Mouse (Mus musculus): Measurements from ENCODE around the gene Rpl18. TPM values are rescaled to one million over a fixed set of nuclear protein-coding genes. Genes with fewer than 3 reads are reported as not detected.

The Rpl18 gene
- polyA plus RNA-seq, 1 experiment from 2014 or later = 743 TPM

DNA sequence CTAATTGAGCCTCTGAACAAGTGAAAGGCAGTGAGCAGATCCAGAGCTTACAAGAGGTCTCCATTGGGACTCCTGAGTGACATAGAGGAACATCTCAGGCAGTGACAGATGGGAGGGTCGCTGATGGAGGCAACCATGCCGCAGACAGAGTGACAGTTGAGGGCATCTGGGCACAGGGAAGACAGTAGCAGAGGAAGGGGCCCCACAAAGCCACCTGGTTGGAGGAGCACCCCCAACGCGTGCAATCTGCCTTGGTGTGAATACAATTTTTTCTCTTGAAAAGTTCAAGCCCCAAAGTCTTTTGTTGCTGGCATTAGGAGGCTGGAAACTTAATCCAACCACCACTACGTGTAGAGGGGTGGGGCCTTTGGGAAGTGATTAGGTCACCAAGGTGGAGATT, 44.9 kb downstream of the Rpl18 start:
- no peak for ATAC-seq (ENCODE audit: insufficient number of reproducible peaks, insufficient read depth, low FRiP score, low read depth)
- Histone ChIP-seq H3K4me2 (ENCODE audit: low read length) (no peak overlapping the region), H3K27ac (replicated peaks in 1 of 2; ENCODE audit: control insufficient read depth in 1 of 2, insufficient read depth in 1 of 2, low read depth in 2 of 2, low read length in 2 of 2) (no peak overlapping the region), H3K9ac (ENCODE audit: low read length) (no peak overlapping the region), H3K36me3 (ENCODE audit: control insufficient read depth, insufficient read depth, low read length) (no peaks in the 10 kb centered on the region), H3K9me3 (ENCODE audit: control insufficient read depth, low read length) (no peaks in the 10 kb centered on the region), H3K4me1 (ENCODE audit: control insufficient read depth in 2 of 2, insufficient read depth in 2 of 2, low read length in 2 of 2) (no peaks in the 10 kb centered on the region), H3K4me3 (ENCODE audit: control insufficient read depth in 1 of 2, insufficient read depth in 1 of 2, low read depth in 1 of 2, low read length in 2 of 2) (no peak overlapping the region), H3K27me3 (ENCODE audit: control insufficient read depth, insufficient read depth, low read length) (peaks cover 37% of the 10 kb centered on the region)
- WGBS = 71% methylated on average over 5 of the region's 5 CpGs

DNA sequence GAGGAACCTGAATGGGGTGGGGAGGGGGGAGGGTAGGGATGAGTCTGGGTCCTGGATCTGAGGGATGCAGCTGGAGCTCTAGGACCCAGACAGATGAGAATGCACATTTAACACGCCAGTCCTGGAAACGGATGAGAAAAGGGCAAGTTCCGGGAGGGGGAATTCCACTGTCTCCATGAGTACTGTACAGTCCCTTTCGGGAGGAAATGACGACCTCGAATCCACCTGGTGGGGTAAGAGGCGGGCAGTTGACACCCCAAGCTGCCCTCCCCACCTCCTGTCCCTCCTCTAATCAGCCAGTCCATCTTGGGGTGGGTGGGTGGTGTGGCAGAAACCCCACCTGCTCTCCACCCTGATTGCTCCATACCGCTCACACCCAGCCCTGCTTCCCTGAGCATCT, 50.7 kb downstream of the Rpl18 start:
- Histone ChIP-seq H3K9me3 (ENCODE audit: control insufficient read depth, low read length) (peaks cover 3% of the 10 kb centered on the region; the same call in 1 of the 2 replicates), H3K9ac (ENCODE audit: low read length) (no peak overlapping the region), H3K4me1 (ENCODE audit: control insufficient read depth in 2 of 2, insufficient read depth in 2 of 2, low read length in 2 of 2) (no peaks in the 10 kb centered on the region), H3K36me3 (ENCODE audit: control insufficient read depth, insufficient read depth, low read length) (no peaks in the 10 kb centered on the region), H3K4me3 (ENCODE audit: control insufficient read depth in 1 of 2, insufficient read depth in 1 of 2, low read depth in 1 of 2, low read length in 2 of 2) (no peak overlapping the region), H3K27ac (replicated peaks in 1 of 2; ENCODE audit: control insufficient read depth in 1 of 2, insufficient read depth in 1 of 2, low read depth in 2 of 2, low read length in 2 of 2) (no peak overlapping the region), H3K27me3 (ENCODE audit: control insufficient read depth, insufficient read depth, low read length) (peaks cover 5% of the 10 kb centered on the region; the same call in 1 of the 2 replicates), H3K4me2 (ENCODE audit: low read length) (no peak overlapping the region)
- ATAC-seq (ENCODE audit: insufficient number of reproducible peaks, insufficient read depth, low FRiP score, low read depth) = no peak
- 51% methylated on average over 7 of the region's 8 CpGs for WGBS

DNA sequence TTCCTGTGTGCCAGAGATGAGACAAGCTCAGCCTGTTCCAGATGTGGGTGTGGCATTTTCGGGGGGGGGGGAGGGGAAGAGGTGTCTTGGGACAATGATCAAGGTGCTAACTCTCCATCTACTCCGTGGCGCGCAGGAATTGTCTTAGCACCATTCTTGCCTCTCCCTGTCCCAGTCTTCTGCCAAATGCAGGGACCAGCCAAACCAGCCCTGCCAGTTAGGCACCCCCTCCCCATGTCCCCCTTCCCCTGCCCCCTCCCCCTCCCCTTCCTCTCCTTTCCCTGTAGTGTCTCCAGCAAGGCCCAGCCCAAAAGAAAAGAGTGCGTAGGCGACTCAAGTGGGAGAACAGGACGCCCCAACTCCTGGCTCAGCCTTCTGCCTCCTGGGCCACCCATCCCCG, 51.5 kb downstream of the Rpl18 start:
- no peaks in the 10 kb centered on the region for H3K36me3 ChIP-seq (ENCODE audit: control insufficient read depth, insufficient read depth, low read length)
- 47% methylated on average over 8 of the region's 8 CpGs for WGBS
- ATAC-seq (ENCODE audit: insufficient number of reproducible peaks, insufficient read depth, low FRiP score, low read depth) = no peak
- no peaks in the 10 kb centered on the region for H3K4me1 ChIP-seq (ENCODE audit: control insufficient read depth in 2 of 2, insufficient read depth in 2 of 2, low read length in 2 of 2)
- no peak overlapping the region for H3K9ac ChIP-seq (ENCODE audit: low read length)
- H3K27me3 ChIP-seq (ENCODE audit: control insufficient read depth, insufficient read depth, low read length) = 0 out of 2 replicates have a peak, but pooled peaks cover 5% of the 10 kb centered on the region
- H3K27ac ChIP-seq (replicated peaks in 1 of 2; ENCODE audit: control insufficient read depth in 1 of 2, insufficient read depth in 1 of 2, low read depth in 2 of 2, low read length in 2 of 2) = no peak overlapping the region
- H3K9me3 ChIP-seq (ENCODE audit: control insufficient read depth, low read length) = peaks cover 3% of the 10 kb centered on the region; the same call in 1 of the 2 replicates
- no peak overlapping the region for H3K4me2 ChIP-seq (ENCODE audit: low read length)
- no peak overlapping the region for H3K4me3 ChIP-seq (ENCODE audit: control insufficient read depth in 1 of 2, insufficient read depth in 1 of 2, low read depth in 1 of 2, low read length in 2 of 2)

DNA sequence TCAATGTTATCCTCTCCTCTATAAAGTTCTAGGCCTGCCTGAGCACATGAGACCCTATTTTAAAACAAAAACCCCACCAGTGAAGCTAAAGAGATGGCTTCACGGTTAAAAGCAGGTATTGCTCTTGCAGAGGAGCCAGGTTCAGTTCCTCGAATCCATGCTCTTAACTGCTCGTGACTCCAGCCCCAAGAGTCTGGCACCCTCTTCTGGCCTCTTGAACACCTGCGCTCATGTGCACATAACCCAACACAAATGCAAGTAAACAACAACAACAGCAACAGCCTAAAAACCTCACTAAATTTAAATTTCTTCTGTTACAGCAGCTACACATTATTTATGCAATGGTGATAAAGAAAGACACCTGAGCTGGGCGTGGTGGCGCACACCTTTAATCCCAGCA, 52.2 kb downstream of the Rpl18 start:
- Histone ChIP-seq H3K9ac (ENCODE audit: low read length) (no peak overlapping the region), H3K4me1 (ENCODE audit: control insufficient read depth in 2 of 2, insufficient read depth in 2 of 2, low read length in 2 of 2) (no peaks in the 10 kb centered on the region), H3K36me3 (ENCODE audit: control insufficient read depth, insufficient read depth, low read length) (no peaks in the 10 kb centered on the region), H3K4me3 (ENCODE audit: control insufficient read depth in 1 of 2, insufficient read depth in 1 of 2, low read depth in 1 of 2, low read length in 2 of 2) (no peak overlapping the region), H3K4me2 (ENCODE audit: low read length) (no peak overlapping the region), H3K27me3 (ENCODE audit: control insufficient read depth, insufficient read depth, low read length) (0 out of 2 replicates have a peak, but pooled peaks cover 5% of the 10 kb centered on the region), H3K27ac (replicated peaks in 1 of 2; ENCODE audit: control insufficient read depth in 1 of 2, insufficient read depth in 1 of 2, low read depth in 2 of 2, low read length in 2 of 2) (no peak overlapping the region), H3K9me3 (ENCODE audit: control insufficient read depth, low read length) (peaks cover 3% of the 10 kb centered on the region; the same call in 1 of the 2 replicates)
- WGBS = 90% methylated on average over 6 of the region's 6 CpGs
- no peak for ATAC-seq (ENCODE audit: insufficient number of reproducible peaks, insufficient read depth, low FRiP score, low read depth)

Other genes starting within 250 kb of the Rpl18 start
- gene Bax, start 248.6 kb upstream of the Rpl18 start, polyA plus RNA-seq (2014; fragmentation: Nextera tagmentation; extraction: Ambion mirVana) = 89.9 and 102 TPM in 2 replicates
- 0.42 and 0.71 TPM in 2 replicates for gene Tulp2, start 233.6 kb upstream of the Rpl18 start, polyA plus RNA-seq (2014; fragmentation: Nextera tagmentation; extraction: Ambion mirVana)
- gene Gm45808, start 228.6 kb upstream of the Rpl18 start, polyA plus RNA-seq (2014; fragmentation: Nextera tagmentation; extraction: Ambion mirVana) = not detected in 2 replicates
- 5.2 and 5.7 TPM in 2 replicates for gene Dhdh, start 226.7 kb upstream of the Rpl18 start, polyA plus RNA-seq (2014; fragmentation: Nextera tagmentation; extraction: Ambion mirVana)
- 159 and 160 TPM in 2 replicates for gene Nucb1, start 205.1 kb upstream of the Rpl18 start, polyA plus RNA-seq (2014; fragmentation: Nextera tagmentation; extraction: Ambion mirVana)
- 20.5 and 23.3 TPM in 2 replicates for gene Ppp1r15a, start 189.2 kb upstream of the Rpl18 start, polyA plus RNA-seq (2014; fragmentation: Nextera tagmentation; extraction: Ambion mirVana)
- 0.80 and 1.2 TPM in 2 replicates for gene Plekha4, start 189.1 kb upstream of the Rpl18 start, polyA plus RNA-seq (2014; fragmentation: Nextera tagmentation; extraction: Ambion mirVana)
- gene Hsd17b14, start 160.6 kb upstream of the Rpl18 start, polyA plus RNA-seq (2014; fragmentation: Nextera tagmentation; extraction: Ambion mirVana) = 0.20 and 0.26 TPM in 2 replicates
- gene Bcat2, start 145.3 kb upstream of the Rpl18 start, polyA plus RNA-seq (2014; fragmentation: Nextera tagmentation; extraction: Ambion mirVana) = 66.0 and 72.0 TPM in 2 replicates
- gene Fgf21, start 100.0 kb upstream of the Rpl18 start, polyA plus RNA-seq (2014; fragmentation: Nextera tagmentation; extraction: Ambion mirVana) = not detected in 2 replicates
- gene Fut1, start 98.2 kb upstream of the Rpl18 start, polyA plus RNA-seq (2014; fragmentation: Nextera tagmentation; extraction: Ambion mirVana) = 0.07 TPM in 1 of 2 replicates, not detected in the other
- 0.23 and 0.41 TPM in 2 replicates for gene Izumo1, start 93.6 kb upstream of the Rpl18 start, polyA plus RNA-seq (2014; fragmentation: Nextera tagmentation; extraction: Ambion mirVana)
- 22.4 and 24.3 TPM in 2 replicates for gene Rasip1, start 88.0 kb upstream of the Rpl18 start, polyA plus RNA-seq (2014; fragmentation: Nextera tagmentation; extraction: Ambion mirVana)
- 6.2 and 7.6 TPM in 2 replicates for gene Mamstr, start 75.5 kb upstream of the Rpl18 start, polyA plus RNA-seq (2014; fragmentation: Nextera tagmentation; extraction: Ambion mirVana)
- 2.4 and 2.7 TPM in 2 replicates for gene Fut2, start 49.1 kb upstream of the Rpl18 start, polyA plus RNA-seq (2014; fragmentation: Nextera tagmentation; extraction: Ambion mirVana)
- gene Ntn5, start 31.4 kb upstream of the Rpl18 start, polyA plus RNA-seq (2014; fragmentation: Nextera tagmentation; extraction: Ambion mirVana) = not detected in 2 replicates
- gene Sec1, start 21.1 kb upstream of the Rpl18 start, polyA plus RNA-seq (2014; fragmentation: Nextera tagmentation; extraction: Ambion mirVana) = 0.28 and 0.41 TPM in 2 replicates
- gene Car11, start 15.6 kb upstream of the Rpl18 start, polyA plus RNA-seq (2014; fragmentation: Nextera tagmentation; extraction: Ambion mirVana) = 6.8 and 8.0 TPM in 2 replicates
- 4.5 and 7.3 TPM in 2 replicates for gene Dbp, start 10.4 kb upstream of the Rpl18 start, polyA plus RNA-seq (2014; fragmentation: Nextera tagmentation; extraction: Ambion mirVana)
- gene Sphk2, start 2.5 kb downstream of the Rpl18 start, polyA plus RNA-seq (2014; fragmentation: Nextera tagmentation; extraction: Ambion mirVana) = 11.9 and 12.5 TPM in 2 replicates
- 0.16 and 0.31 TPM in 2 replicates for gene Fam83e, start 5.8 kb downstream of the Rpl18 start, polyA plus RNA-seq (2014; fragmentation: Nextera tagmentation; extraction: Ambion mirVana)
- gene Spaca4, start 10.4 kb downstream of the Rpl18 start, polyA plus RNA-seq (2014; fragmentation: Nextera tagmentation; extraction: Ambion mirVana) = not detected in 2 replicates
- 0.31 and 1.1 TPM in 2 replicates for gene Lmtk3, start 68.3 kb downstream of the Rpl18 start, polyA plus RNA-seq (2014; fragmentation: Nextera tagmentation; extraction: Ambion mirVana)
- 0.30 and 0.81 TPM in 2 replicates for gene Sult2b1, start 69.2 kb downstream of the Rpl18 start, polyA plus RNA-seq (2014; fragmentation: Nextera tagmentation; extraction: Ambion mirVana)
- gene Cyth2, start 99.1 kb downstream of the Rpl18 start, polyA plus RNA-seq (2014; fragmentation: Nextera tagmentation; extraction: Ambion mirVana) = 88.6 and 89.7 TPM in 2 replicates
- 0.26 and 0.78 TPM in 2 replicates for gene Kcnj14, start 109.3 kb downstream of the Rpl18 start, polyA plus RNA-seq (2014; fragmentation: Nextera tagmentation; extraction: Ambion mirVana)
- gene Grwd1, start 115.5 kb downstream of the Rpl18 start, polyA plus RNA-seq (2014; fragmentation: Nextera tagmentation; extraction: Ambion mirVana) = 33.5 and 36.2 TPM in 2 replicates
- 85.7 and 125 TPM in 2 replicates for gene Kdelr1, start 157.3 kb downstream of the Rpl18 start, polyA plus RNA-seq (2014; fragmentation: Nextera tagmentation; extraction: Ambion mirVana)
- 0.12 and 0.15 TPM in 2 replicates for gene Grin2d, start 162.9 kb downstream of the Rpl18 start, polyA plus RNA-seq (2014; fragmentation: Nextera tagmentation; extraction: Ambion mirVana)
- 0.86 and 1.5 TPM in 2 replicates for gene Syngr4, start 181.3 kb downstream of the Rpl18 start, polyA plus RNA-seq (2014; fragmentation: Nextera tagmentation; extraction: Ambion mirVana)
- gene Tmem143, start 181.5 kb downstream of the Rpl18 start, polyA plus RNA-seq (2014; fragmentation: Nextera tagmentation; extraction: Ambion mirVana) = 5.1 and 8.7 TPM in 2 replicates
- 76.6 and 90.5 TPM in 2 replicates for gene Emp3, start 205.9 kb downstream of the Rpl18 start, polyA plus RNA-seq (2014; fragmentation: Nextera tagmentation; extraction: Ambion mirVana)
- 2.4 and 2.7 TPM in 2 replicates for gene Ccdc114, start 208.6 kb downstream of the Rpl18 start, polyA plus RNA-seq (2014; fragmentation: Nextera tagmentation; extraction: Ambion mirVana)